Mouse (Mus musculus) lung, postnatal 0 days (tissue): ENCODE measurements around the gene Yy1. TPM values are rescaled to one million over a fixed set of nuclear protein-coding genes. Genes with fewer than 3 reads are reported as not detected.
A peak's percentile ranks its signal among the peaks of the same experiment; 100 is the strongest.

Experiments used
- ATAC-seq: fragments of 200-750 bp; cut with Nextera tagmentation; 2 replicates; pipeline ENCODE4 v1.8.0; 2017; ENCODE audit warnings: moderate library complexity
- DNase-seq: peaks from one replicate; pipeline ENCODE4 v3.0.0-alpha.2; 2016; ENCODE audit warnings: low spot score
- H3K27ac ChIP-seq: fragments of 300-500 bp; sonication (generic); 2 replicates; pipeline ENCODE4 v1.5.1; 2014; ENCODE audit warnings: antibody characterized with exemption, mild to moderate bottlenecking, low read length, mixed read lengths
- H3K27me3 ChIP-seq: fragments of 300-500 bp; sonication (generic); replicated peaks from 2 replicates; pipeline ENCODE4 v1.6.1; 2014; ENCODE audit warnings: low read length, mixed read lengths; ENCODE audit not compliant: insufficient read depth
- H3K36me3 ChIP-seq: fragments of 300-500 bp; sonication (generic); 2 replicates; pipeline ENCODE4 v1.6.1; 2014; ENCODE audit warnings: low read length, mixed read lengths; ENCODE audit not compliant: insufficient read depth
- H3K4me1 ChIP-seq: fragments of 300-500 bp; sonication (generic); 2 replicates; pipeline ENCODE4 v1.6.1; 2014; ENCODE audit warnings: antibody characterized with exemption, low read depth, low read length, mixed read lengths; ENCODE audit not compliant: insufficient read depth
- H3K4me2 ChIP-seq: fragments of 300-500 bp; sonication (generic); replicated peaks from 2 replicates; pipeline ENCODE4 v1.6.1; 2014; ENCODE audit warnings: low read depth, mild to moderate bottlenecking, low read length, moderate library complexity, mixed read lengths
- H3K4me3 ChIP-seq: fragments of 300-500 bp; sonication (generic); 2 replicates; pipeline ENCODE4 v1.5.1; 2014; ENCODE audit warnings: low read depth, low read length
- H3K9ac ChIP-seq: fragments of 300-500 bp; sonication (generic); replicated peaks from 2 replicates; pipeline ENCODE4 v1.6.1; 2014; ENCODE audit warnings: low read depth, mild to moderate bottlenecking
- H3K9me3 ChIP-seq: fragments of 300-500 bp; sonication (generic); 2 replicates; pipeline ENCODE4 v1.6.1; 2016; ENCODE audit warnings: low read length, mixed read lengths
- CTCF ChIP-seq: IDR thresholded peaks from 2 replicates; pipeline ENCODE4 v1.5.1; 2016; ENCODE audit warnings: antibody characterized with exemption, mild to moderate bottlenecking
- EP300 ChIP-seq: IDR thresholded peaks from 2 replicates; pipeline ENCODE4 v1.6.1; 2016; ENCODE audit warnings: antibody characterized with exemption, mild to moderate bottlenecking, control low read depth
- WGBS: fragments of 180-500 bp; shearing (Covaris S2); extraction: QIAGEN DNeasy Blood & Tissue Kit; methylation state at CpG from one replicate; pipeline ENCODE4 v1.1.7; 2014; 5-methylcytosine and 5-hydroxymethylcytosine counted together
- microRNA counts: library from miRNA; unstranded; fragments of <30 nt; microRNA quantifications from one replicate; lab custom pipeline; 2015
- microRNA-seq: library from miRNA; unstranded; fragments of <30 nt; microRNA quantifications from one replicate; pipeline ENCODE4, GENCODE M21; 2016
- polyA plus RNA-seq: library from polyadenylated mRNA; unstranded; fragments of >200 nt; fragmentation: Nextera tagmentation; extraction: Ambion mirVana; gene quantifications from 2 replicates; pipeline ENCODE4 v1.2.1, GENCODE M21; 2015

Gene Yy1
- polyA plus RNA-seq, 1 experiment from 2014 or later, result 13.7 TPM

- Histone ChIP-seq H3K9ac (no peak overlapping the region), H3K4me2 (no peak overlapping the region), H3K36me3 (peaks cover 31% of the 10 kb centered on the region; the same call in 1 of the 2 replicates), H3K27ac (no peak overlapping the region), H3K27me3 (no peaks in the 10 kb centered on the region), H3K9me3 (no peaks in the 10 kb centered on the region), H3K4me3 (no peak overlapping the region), H3K4me1 (peaks cover 6% of the 10 kb centered on the region; the same call in 1 of the 2 replicates)
- ATAC-seq (no peak), DNase-seq (no peak)
- 66% methylated on average over 2 of the region's 2 CpGs for WGBS
- TF ChIP-seq EP300, result no peak
- TF ChIP-seq CTCF, result peak; percentile 67
Measured at GRCm38 (mm10) chr12:108869575-108869974, 76.8 kb downstream of the Yy1 start.

MicroRNAs within 50 kb of the gene (microRNA counts, 519-probe panel; counts per million panel counts)
- microRNA mmu-miR-345-3p (lab: Ali Mortazavi, UCI), result not detected
- 4,190 counts per million, percentile 43 among the panel's probes with 10 or more counts for microRNA mmu-miR-345-5p (lab: Ali Mortazavi, UCI)

Small RNA genes within 50 kb of the gene (microRNA-seq; reads per million reads assigned to microRNA genes)
- 81.5 reads per million, percentile 48 among the genes with 10 or more reads in this experiment for gene Mir345

Other genes with a start within 250 kb of the Yy1 start
- 43.9 and 45.5 TPM in 2 replicates for gene Evl, start 238.3 kb upstream of the Yy1 start, polyA plus RNA-seq
- 0.74 and 0.75 TPM in 2 replicates for gene Degs2, start 90.7 kb upstream of the Yy1 start, polyA plus RNA-seq
- 14.9 and 19.7 TPM in 2 replicates for gene Slc25a29, start 42.9 kb downstream of the Yy1 start, polyA plus RNA-seq
- 8.5 TPM in 2 replicates for gene Slc25a47, start 43.1 kb downstream of the Yy1 start, polyA plus RNA-seq
- gene Wdr25, start 100.7 kb downstream of the Yy1 start, polyA plus RNA-seq, result 4.8 and 7.3 TPM in 2 replicates
- 84.0 and 84.3 TPM in 2 replicates for gene Wars, start 101.2 kb downstream of the Yy1 start, polyA plus RNA-seq